Mouse (Mus musculus): ENCODE measurements around the gene Lgals9.

Gene Lgals9

GRCm38 (mm10) chr11:78922678-78923407 lies 61.9 kb downstream of the Lgals9 start:
- DNase-seq (ENCODE audit: low read depth, low spot score) = peak; percentile 6

GRCm38 (mm10) chr11:78920411-78920939 lies 64.3 kb downstream of the Lgals9 start, which contains the start of gene Nos2:
Gene Nos2, plus strand, starts transcription at chr11:78920787.
- DNase-seq (ENCODE audit: low read depth, low spot score) = no peak

GRCm38 (mm10) chr11:78919745-78920144 lies 65.0 kb downstream of the Lgals9 start:
- DNase-seq (ENCODE audit: low read depth, low spot score) = no peak

- DNase-seq (ENCODE audit: low read depth, low spot score) = no peak
Measured at GRCm38 (mm10) chr11:78916410-78916809, 68.3 kb downstream of the Lgals9 start.

GRCm38 (mm10) chr11:78915473-78915872 lies 69.3 kb downstream of the Lgals9 start:
- DNase-seq (ENCODE audit: low read depth, low spot score) = no peak

Data from telencephalon, adult 2 months (tissue).